Mouse (Mus musculus): ENCODE results near the gene Arhgef3.

DNA sequence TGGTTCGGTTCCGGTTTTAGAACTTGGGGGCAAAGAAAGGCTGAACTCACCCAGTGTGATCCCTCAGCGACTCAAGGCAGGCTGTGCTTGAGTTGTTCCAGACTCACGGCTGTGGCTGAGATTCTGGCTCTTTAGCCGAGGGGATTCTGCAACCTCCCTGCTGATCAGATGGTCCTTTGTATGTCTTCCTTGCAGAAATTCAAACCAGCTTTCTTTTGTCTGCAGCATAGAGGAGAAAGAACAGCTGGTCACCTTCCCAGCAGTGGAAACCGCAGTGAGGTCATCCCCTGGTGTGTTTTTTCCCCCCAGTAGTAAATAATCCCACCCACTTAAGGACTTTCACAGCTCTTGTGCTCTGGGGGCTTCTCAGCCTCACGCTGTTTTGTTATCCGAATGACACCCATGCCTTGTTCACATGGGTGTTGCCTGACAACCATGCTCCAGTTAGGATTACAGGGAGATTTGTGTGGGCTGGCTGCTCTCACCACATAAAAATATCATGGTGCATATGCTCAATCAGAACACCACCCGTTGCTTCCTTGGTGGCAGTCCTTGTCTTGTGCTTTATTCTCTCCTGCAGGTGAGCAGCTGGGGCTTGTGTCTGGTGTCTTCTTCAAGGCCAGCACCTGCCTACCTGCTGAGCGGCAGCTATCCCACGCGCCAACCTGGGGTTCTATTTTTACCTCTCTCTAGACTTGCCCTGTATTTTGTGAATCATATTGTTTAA, 8.8 kb upstream of the Arhgef3 start:
- no peak for TF ChIP-seq CTCF (IDR thresholded peaks at IDR 0.05; ENCODE audit: low read depth)
- TF ChIP-seq EP300 (IDR thresholded peaks at IDR 0.05; ENCODE audit: low read depth): no peak
